Mouse (Mus musculus) myocyte (in vitro differentiated cells): Measurements from ENCODE around the gene Map4k5.

Experiments used
- CEBPB ChIP-seq: IDR thresholded peaks from 2 replicates; pipeline ENCODE4 v1.6.1; 2011; ENCODE audit warnings: mild to moderate bottlenecking, moderate library complexity; ENCODE audit not compliant: poor library complexity, insufficient read depth, severe bottlenecking
- E2F4 ChIP-seq: IDR thresholded peaks from one replicate; pipeline ENCODE4 v1.6.1; 2011; ENCODE audit warnings: mild to moderate bottlenecking, control low read depth, moderate library complexity; ENCODE audit not compliant: insufficient read depth
- MAX ChIP-seq: IDR thresholded peaks from one replicate; pipeline ENCODE4 v1.6.1; 2011; ENCODE audit warnings: low read depth, mild to moderate bottlenecking, control low read depth
- MYOD1 ChIP-seq, 3 experiments: IDR thresholded peaks; one replicate each; pipeline ENCODE4 v1.6.1; 2011; ENCODE audit warnings: control low read depth in 2 of 3, low read depth in 2 of 3, mild to moderate bottlenecking in 2 of 3, moderate library complexity in 1 of 3; ENCODE audit not compliant: insufficient read length in 2 of 3, control insufficient read depth in 1 of 3
- POLR2A ChIP-seq: IDR thresholded peaks from one replicate; pipeline ENCODE4 v1.6.1; 2011; ENCODE audit warnings: low read depth, mild to moderate bottlenecking, control low read depth, moderate library complexity; ENCODE audit not compliant: insufficient read length
- POLR2AphosphoS2 ChIP-seq: IDR thresholded peaks from one replicate; pipeline ENCODE4 v1.6.1; 2011; ENCODE audit warnings: low read depth, control low read depth; ENCODE audit not compliant: insufficient read length
- TCF12 ChIP-seq: IDR thresholded peaks from one replicate; pipeline ENCODE4 v1.6.1; 2011; ENCODE audit warnings: mild to moderate bottlenecking, control low read depth; ENCODE audit not compliant: poor library complexity, insufficient read depth, severe bottlenecking
- TCF3 ChIP-seq: IDR thresholded peaks from one replicate; pipeline ENCODE4 v1.6.1; 2011; ENCODE audit warnings: low read depth, control low read depth; ENCODE audit not compliant: insufficient read length
- USF1 ChIP-seq: IDR thresholded peaks from one replicate; pipeline ENCODE4 v1.6.1; 2011; ENCODE audit warnings: low read depth, mild to moderate bottlenecking, control low read depth, moderate library complexity

DNA sequence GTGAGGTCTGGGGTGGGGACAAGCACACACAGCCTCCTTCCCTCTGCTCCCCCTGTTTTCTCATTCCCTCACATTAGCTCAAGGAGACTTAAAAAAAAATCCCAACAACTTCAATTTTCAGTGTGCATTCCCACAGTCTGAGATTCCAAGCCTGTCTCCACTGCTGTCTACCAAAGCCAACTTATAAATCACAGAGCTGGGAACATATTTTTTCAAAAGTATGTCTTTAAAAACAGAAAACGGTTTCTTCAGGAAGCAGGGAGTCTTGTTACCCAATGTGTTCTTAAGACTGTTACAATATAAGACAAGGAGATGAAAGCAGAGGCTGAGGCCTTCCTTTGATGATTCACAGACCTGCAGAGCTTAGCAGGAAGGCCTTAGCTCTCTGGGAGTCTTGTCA is 81.0 kb downstream of the Map4k5 start:
- no peak for TF ChIP-seq POLR2A
- TF ChIP-seq POLR2AphosphoS2 = no peak
- no peak for TF ChIP-seq MAX
- no peak for TF ChIP-seq MYOD1 (IDR thresholded peaks at IDR 0.05; ENCODE audit: control insufficient read depth in 1 of 3, insufficient read length in 2 of 3, low read depth in 2 of 3)
- no peak for TF ChIP-seq USF1
- TF ChIP-seq TCF12 = no peak
- no peak for TF ChIP-seq E2F4
- TF ChIP-seq TCF3 = no peak
- no peak for TF ChIP-seq CEBPB
